Mouse (Mus musculus) spleen, postnatal 4 days (tissue): ENCODE measurements at regions not wholly inside any gene's neighbourhood (a gene's known extent, or its start where the extent isn't known, plus 50 kb on each side); places are given as distances from the start of the nearest gene placed in this dataset.

ENCODE experiments used
- DNase-seq, 2 experiments: peaks; one replicate each; pipeline ENCODE4 v3.0.0; 2022; ENCODE audit warnings: low spot score in 2 of 2

DNA sequence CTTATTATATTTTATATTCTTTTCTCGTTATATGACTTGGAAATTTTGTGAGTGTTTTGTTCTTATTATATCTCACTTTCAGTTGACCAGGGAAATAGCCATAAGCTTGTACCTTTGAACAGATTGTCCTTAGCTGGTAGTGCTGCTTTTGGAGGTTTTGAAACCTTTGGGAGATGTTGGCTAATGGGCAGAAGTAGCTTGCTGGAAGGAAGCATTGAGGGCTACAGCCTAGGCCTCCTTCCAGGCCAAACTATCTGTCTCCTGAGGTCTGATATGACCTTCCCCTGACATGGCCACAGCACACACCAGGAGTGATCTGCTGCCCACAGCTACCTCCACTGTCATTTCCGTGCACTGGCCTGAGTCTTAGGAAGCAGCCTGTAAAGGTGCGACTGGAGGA lies 56.8 kb downstream of the Cdkn2c start:
- peak in 1 of 2 experiments; percentile 30 for DNase-seq

DNA sequence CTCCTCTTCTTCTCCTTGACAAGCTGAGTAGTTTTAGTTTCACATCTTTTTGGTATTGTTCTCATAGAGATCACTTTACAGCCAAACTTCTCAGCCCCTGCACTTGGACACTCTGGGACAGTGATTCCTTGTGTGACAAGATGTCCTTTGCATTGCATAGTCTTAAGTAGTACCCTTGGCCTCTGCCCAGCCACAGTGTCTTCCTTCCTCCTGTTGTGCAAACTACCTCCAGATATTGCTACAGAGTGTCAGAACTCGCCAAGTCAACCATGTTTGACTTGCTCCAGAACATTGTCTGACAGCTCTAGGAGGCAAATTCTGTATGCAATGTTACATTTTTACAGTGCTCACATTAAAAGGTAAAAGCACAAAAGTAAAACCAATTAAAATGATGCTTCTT lies 57.2 kb downstream of the Cdkn2c start:
- peak in 1 of 2 experiments; percentile 53 for DNase-seq

DNA sequence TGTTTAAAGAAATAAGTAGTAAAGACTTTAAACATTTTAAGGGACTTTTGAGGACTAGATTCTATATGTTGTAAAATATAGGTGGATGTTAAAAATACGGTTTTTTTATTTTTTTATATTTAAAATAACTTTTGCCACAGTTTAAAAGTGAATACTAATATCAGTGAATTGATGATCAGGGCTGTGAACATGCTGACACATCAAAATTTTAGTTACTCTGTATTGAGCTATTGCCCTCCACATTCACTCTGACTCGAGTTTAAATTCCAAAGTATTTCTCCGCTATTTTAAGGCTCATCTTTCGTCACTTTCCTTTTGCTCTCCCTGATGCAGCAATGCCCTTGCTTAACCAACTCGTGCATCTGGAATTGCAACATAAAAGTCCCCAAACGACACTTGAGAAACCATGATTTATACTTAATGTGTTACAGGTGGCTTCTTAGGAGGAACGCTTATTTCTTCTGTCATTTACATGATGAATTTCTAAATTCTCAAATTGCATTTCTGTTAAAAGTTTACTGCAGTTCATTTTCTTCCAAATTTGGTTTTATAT lies 58.7 kb upstream of the 4930522H14Rik start:
- no peak for DNase-seq

DNA sequence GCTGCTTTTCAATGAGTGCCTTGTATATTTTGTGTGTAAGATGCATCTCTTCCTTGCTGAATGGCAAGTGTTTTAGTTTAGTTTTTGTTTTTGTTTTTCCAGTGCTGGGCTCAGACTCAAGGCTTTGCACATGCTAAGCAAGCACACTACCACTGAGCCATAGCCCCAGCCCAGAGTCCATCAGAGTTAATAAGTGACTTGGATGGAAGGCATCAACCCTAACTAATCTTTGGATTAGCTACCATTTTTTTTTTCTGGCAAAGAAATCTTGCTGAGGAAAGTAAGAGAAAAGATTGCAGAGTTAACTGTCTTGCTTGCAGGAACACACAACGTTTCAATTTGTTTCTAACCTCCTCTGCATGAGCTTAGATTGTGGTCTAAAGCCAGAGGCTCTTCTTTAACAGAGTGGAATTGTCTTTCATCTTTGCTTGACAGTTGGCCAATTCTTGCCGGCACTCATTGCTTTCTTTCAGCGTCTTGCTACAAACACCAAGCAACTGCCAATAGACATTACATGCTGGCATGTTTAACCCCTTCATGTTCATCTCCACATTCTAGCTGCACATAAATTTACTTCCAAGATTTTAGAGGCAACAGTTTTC lies 52.2 kb upstream of the 4930522H14Rik start:
- DNase-seq: no peak

DNA sequence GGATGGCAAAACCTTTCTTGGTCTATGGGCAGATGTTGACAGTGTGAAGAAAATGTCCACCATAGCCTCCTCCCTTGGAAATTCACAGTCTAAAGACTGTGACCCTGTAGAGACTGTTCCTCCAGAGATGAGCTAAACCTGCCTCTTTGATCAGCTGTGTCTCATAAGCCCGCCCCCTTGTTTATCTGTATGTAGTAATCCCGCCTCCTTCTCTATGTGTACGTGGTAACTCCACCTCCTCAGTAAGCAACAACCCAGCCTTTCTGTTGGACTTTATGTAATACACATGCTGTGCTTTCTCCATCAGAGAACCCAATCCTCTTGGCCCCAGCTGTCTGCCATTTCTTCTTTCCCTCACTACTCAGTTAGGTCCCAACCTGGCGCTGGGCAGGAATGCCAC lies 51.4 kb upstream of the 4930522H14Rik start:
- DNase-seq: peak in 1 of 2 experiments; percentile 36
